Mouse (Mus musculus): ENCODE measurements at regions not wholly inside any gene's neighbourhood (a gene's known extent, or its start where the extent isn't known, plus 50 kb on each side); places are given as distances from the start of the nearest gene placed in this dataset.

- Histone ChIP-seq H3K4me1 (ENCODE audit: control insufficient read depth, low read depth, low read length) (no peaks in the 10 kb centered on the region), H3K27me3 (ENCODE audit: control insufficient read depth, insufficient read depth, low read depth, low read length) (no peaks in the 10 kb centered on the region), H3K4me3 (ENCODE audit: low read depth, low read length) (no peak overlapping the region), H3K9ac (ENCODE audit: low read depth, low read length) (no peak overlapping the region), H3K9me3 (replicated peaks; ENCODE audit: control insufficient read depth, low read length) (no peaks in the 10 kb centered on the region), H3K27ac (ENCODE audit: low read length) (no peak overlapping the region), H3K36me3 (ENCODE audit: control insufficient read depth, insufficient read depth) (no peaks in the 10 kb centered on the region), H3K4me2 (ENCODE audit: low read depth, low read length) (no peak overlapping the region)
- WGBS (ENCODE audit: insufficient replicate concordance), result 34% methylated on average over 1 of the region's 1 CpGs
- no peak for ATAC-seq (ENCODE audit: low read depth)
These were observed 58.6 kb downstream of the Drd1 start for GRCm38 (mm10) chr13:53996867-53997266.

GRCm38 (mm10) chr13:53992863-53993451 is 62.5 kb downstream of the Drd1 start:
- Histone ChIP-seq H3K27me3 (ENCODE audit: control insufficient read depth, insufficient read depth, low read depth, low read length) (no peaks in the 10 kb centered on the region), H3K9me3 (replicated peaks; ENCODE audit: control insufficient read depth, low read length) (no peaks in the 10 kb centered on the region), H3K9ac (ENCODE audit: low read depth, low read length) (no peak overlapping the region), H3K27ac (ENCODE audit: low read length) (no peak overlapping the region), H3K4me1 (ENCODE audit: control insufficient read depth, low read depth, low read length) (no peaks in the 10 kb centered on the region), H3K36me3 (ENCODE audit: control insufficient read depth, insufficient read depth) (no peaks in the 10 kb centered on the region), H3K4me3 (ENCODE audit: low read depth, low read length) (no peak overlapping the region), H3K4me2 (ENCODE audit: low read depth, low read length) (no peak overlapping the region)
- WGBS (ENCODE audit: insufficient replicate concordance), result 43% methylated on average over 7 of the region's 7 CpGs
- no peak for ATAC-seq (ENCODE audit: low read depth)

GRCm38 (mm10) chr13:53979226-53979625 is 76.3 kb downstream of the Drd1 start:
- no peak overlapping the region for H3K4me3 ChIP-seq (ENCODE audit: low read depth, low read length)
- H3K9ac ChIP-seq (ENCODE audit: low read depth, low read length), result no peak overlapping the region
- H3K27me3 ChIP-seq (ENCODE audit: control insufficient read depth, insufficient read depth, low read depth, low read length), result no peaks in the 10 kb centered on the region
- 15% methylated on average over 2 of the region's 2 CpGs for WGBS (ENCODE audit: insufficient replicate concordance)
- no peak for ATAC-seq (ENCODE audit: low read depth)
- H3K4me1 ChIP-seq (ENCODE audit: control insufficient read depth, low read depth, low read length), result no peaks in the 10 kb centered on the region
- no peaks in the 10 kb centered on the region for H3K36me3 ChIP-seq (ENCODE audit: control insufficient read depth, insufficient read depth)
- no peak overlapping the region for H3K27ac ChIP-seq (ENCODE audit: low read length)
- no peaks in the 10 kb centered on the region for H3K9me3 ChIP-seq (replicated peaks; ENCODE audit: control insufficient read depth, low read length)
- H3K4me2 ChIP-seq (ENCODE audit: low read depth, low read length), result no peak overlapping the region

- Histone ChIP-seq H3K9ac (ENCODE audit: low read depth, low read length) (no peak overlapping the region), H3K27ac (ENCODE audit: low read length) (no peak overlapping the region), H3K36me3 (ENCODE audit: control insufficient read depth, insufficient read depth) (no peaks in the 10 kb centered on the region), H3K9me3 (replicated peaks; ENCODE audit: control insufficient read depth, low read length) (no peaks in the 10 kb centered on the region), H3K4me2 (ENCODE audit: low read depth, low read length) (no peak overlapping the region), H3K27me3 (ENCODE audit: control insufficient read depth, insufficient read depth, low read depth, low read length) (no peaks in the 10 kb centered on the region), H3K4me3 (ENCODE audit: low read depth, low read length) (no peak overlapping the region), H3K4me1 (ENCODE audit: control insufficient read depth, low read depth, low read length) (no peaks in the 10 kb centered on the region)
- ATAC-seq (ENCODE audit: low read depth), result no peak
- WGBS (ENCODE audit: insufficient replicate concordance), result 54% methylated on average over 2 of the region's 2 CpGs
These were observed 86.1 kb downstream of the Drd1 start for GRCm38 (mm10) chr13:53969421-53969820.

GRCm38 (mm10) chr13:53956167-53956566 is 99.3 kb downstream of the Drd1 start:
- Histone ChIP-seq H3K27ac (ENCODE audit: low read length) (no peak overlapping the region), H3K4me1 (ENCODE audit: control insufficient read depth, low read depth, low read length) (no peaks in the 10 kb centered on the region), H3K4me2 (ENCODE audit: low read depth, low read length) (no peak overlapping the region), H3K4me3 (ENCODE audit: low read depth, low read length) (no peak overlapping the region), H3K9ac (ENCODE audit: low read depth, low read length) (no peak overlapping the region), H3K27me3 (ENCODE audit: control insufficient read depth, insufficient read depth, low read depth, low read length) (no peaks in the 10 kb centered on the region), H3K9me3 (replicated peaks; ENCODE audit: control insufficient read depth, low read length) (no peaks in the 10 kb centered on the region), H3K36me3 (ENCODE audit: control insufficient read depth, insufficient read depth) (no peaks in the 10 kb centered on the region)
- 76% methylated on average over 15 of the region's 15 CpGs for WGBS (ENCODE audit: insufficient replicate concordance)
- ATAC-seq (ENCODE audit: low read depth), result no peak

- H3K9ac ChIP-seq (ENCODE audit: low read depth, low read length), result no peak overlapping the region
- no peaks in the 10 kb centered on the region for H3K36me3 ChIP-seq (ENCODE audit: control insufficient read depth, insufficient read depth)
- H3K27me3 ChIP-seq (ENCODE audit: control insufficient read depth, insufficient read depth, low read depth, low read length), result no peaks in the 10 kb centered on the region
- H3K9me3 ChIP-seq (replicated peaks; ENCODE audit: control insufficient read depth, low read length), result no peaks in the 10 kb centered on the region
- no peak overlapping the region for H3K27ac ChIP-seq (ENCODE audit: low read length)
- WGBS (ENCODE audit: insufficient replicate concordance), result 3% methylated on average over 4 of the region's 4 CpGs
- H3K4me1 ChIP-seq (ENCODE audit: control insufficient read depth, low read depth, low read length), result no peaks in the 10 kb centered on the region
- H3K4me3 ChIP-seq (ENCODE audit: low read depth, low read length), result no peak overlapping the region
- no peak for ATAC-seq (ENCODE audit: low read depth)
- no peak overlapping the region for H3K4me2 ChIP-seq (ENCODE audit: low read depth, low read length)
These were observed 107.4 kb downstream of the Drd1 start for GRCm38 (mm10) chr13:53948056-53948455.

GRCm38 (mm10) chr13:53945681-53946080 is 109.8 kb downstream of the Drd1 start:
- Histone ChIP-seq H3K27ac (ENCODE audit: low read length) (no peak overlapping the region), H3K36me3 (ENCODE audit: control insufficient read depth, insufficient read depth) (no peaks in the 10 kb centered on the region), H3K9me3 (replicated peaks; ENCODE audit: control insufficient read depth, low read length) (no peaks in the 10 kb centered on the region), H3K4me3 (ENCODE audit: low read depth, low read length) (no peak overlapping the region), H3K4me2 (ENCODE audit: low read depth, low read length) (no peak overlapping the region), H3K4me1 (ENCODE audit: control insufficient read depth, low read depth, low read length) (no peaks in the 10 kb centered on the region), H3K9ac (ENCODE audit: low read depth, low read length) (no peak overlapping the region), H3K27me3 (ENCODE audit: control insufficient read depth, insufficient read depth, low read depth, low read length) (no peaks in the 10 kb centered on the region)
- 48% methylated on average over 5 of the region's 5 CpGs for WGBS (ENCODE audit: insufficient replicate concordance)
- ATAC-seq (ENCODE audit: low read depth), result no peak

GRCm38 (mm10) chr13:53941005-53941747 is 114.3 kb downstream of the Drd1 start:
- Histone ChIP-seq H3K9me3 (replicated peaks; ENCODE audit: control insufficient read depth, low read length) (no peaks in the 10 kb centered on the region), H3K27ac (ENCODE audit: low read length) (no peak overlapping the region), H3K36me3 (ENCODE audit: control insufficient read depth, insufficient read depth) (no peaks in the 10 kb centered on the region), H3K9ac (ENCODE audit: low read depth, low read length) (no peak overlapping the region), H3K4me3 (ENCODE audit: low read depth, low read length) (no peak overlapping the region), H3K27me3 (ENCODE audit: control insufficient read depth, insufficient read depth, low read depth, low read length) (no peaks in the 10 kb centered on the region), H3K4me1 (ENCODE audit: control insufficient read depth, low read depth, low read length) (no peaks in the 10 kb centered on the region), H3K4me2 (ENCODE audit: low read depth, low read length) (no peak overlapping the region)
- ATAC-seq (ENCODE audit: low read depth), result no peak
- 75% methylated on average over 13 of the region's 13 CpGs for WGBS (ENCODE audit: insufficient replicate concordance)

GRCm38 (mm10) chr13:53935174-53935699 is 120.3 kb downstream of the Drd1 start:
- WGBS (ENCODE audit: insufficient replicate concordance), result 71% methylated on average over 14 of the region's 14 CpGs
- no peak for ATAC-seq (ENCODE audit: low read depth)
- Histone ChIP-seq H3K27me3 (ENCODE audit: control insufficient read depth, insufficient read depth, low read depth, low read length) (no peaks in the 10 kb centered on the region), H3K4me3 (ENCODE audit: low read depth, low read length) (no peak overlapping the region), H3K4me2 (ENCODE audit: low read depth, low read length) (no peak overlapping the region), H3K27ac (ENCODE audit: low read length) (no peak overlapping the region), H3K4me1 (ENCODE audit: control insufficient read depth, low read depth, low read length) (no peaks in the 10 kb centered on the region), H3K36me3 (ENCODE audit: control insufficient read depth, insufficient read depth) (no peaks in the 10 kb centered on the region), H3K9me3 (replicated peaks; ENCODE audit: control insufficient read depth, low read length) (no peaks in the 10 kb centered on the region), H3K9ac (ENCODE audit: low read depth, low read length) (no peak overlapping the region)

Measured in liver, embryonic 16.5 days (tissue).